Mouse (Mus musculus) left cerebral cortex, adult 2 months (tissue): Measurements from ENCODE around the gene Socs2. TPM values are rescaled to one million over a fixed set of nuclear protein-coding genes. Genes with fewer than 3 reads are reported as not detected.

Experiments used
- DNase-seq, 2 experiments: peaks; one replicate each; pipeline ENCODE4 v3.0.0; 2021 to 2022; ENCODE audit warnings: low spot score in 2 of 2, mixed read lengths in 1 of 2; ENCODE audit errors: extremely low spot score in 1 of 2
- H3K27ac ChIP-seq: fragments of 200-600 bp; 2 replicates; pipeline ENCODE4 v1.8.1; 2022
- H3K4me3 ChIP-seq: fragments of 200-600 bp; 2 replicates; pipeline ENCODE4 v1.8.1; 2022
- CTCF ChIP-seq: fragments of 200-600 bp; IDR thresholded peaks from 2 replicates; pipeline ENCODE4 v1.8.1; 2022; ENCODE audit warnings: antibody characterized with exemption, mild to moderate bottlenecking, moderate library complexity
- intact Hi-C: fragments of 180-260 bp; cut with DNase I; formaldehyde crosslinking; loops from one replicate; pipeline ENCODE4 v1.15.1; 2025
- long read RNA-seq, 2 experiments: library from polyadenylated mRNA; stranded (forward); transcript quantifications; one replicate each; pipeline ENCODE4 v2.0.0; 2021; ENCODE audit warnings: borderline mapping rate in 2 of 2
- total RNA-seq, 2 experiments: library from RNA; stranded (reverse); gene quantifications; 2 replicates each; pipeline ENCODE4 v1.2.3; 2021

Gene Socs2
- total RNA-seq, result 10 to 100 TPM; 26.4 to 33.7 TPM
- long read RNA-seq, experiment 1, transcript Socs2-201 (3 exons, 2,222 nt), result major isoform, 15 of 26 reads
- long read RNA-seq, experiment 1, partial matches to known transcripts, result 0 of 26 reads
- long read RNA-seq, experiment 1, other reads (novel, unspliced or antisense), result 7 of 26 reads
- long read RNA-seq, experiment 2, transcript Socs2-201 (3 exons, 2,222 nt), result major isoform, 7 of 15 reads
- long read RNA-seq, experiment 2, partial matches to known transcripts, result 0 of 15 reads
- long read RNA-seq, experiment 2, other reads (novel, unspliced or antisense), result 6 of 15 reads

DNA sequence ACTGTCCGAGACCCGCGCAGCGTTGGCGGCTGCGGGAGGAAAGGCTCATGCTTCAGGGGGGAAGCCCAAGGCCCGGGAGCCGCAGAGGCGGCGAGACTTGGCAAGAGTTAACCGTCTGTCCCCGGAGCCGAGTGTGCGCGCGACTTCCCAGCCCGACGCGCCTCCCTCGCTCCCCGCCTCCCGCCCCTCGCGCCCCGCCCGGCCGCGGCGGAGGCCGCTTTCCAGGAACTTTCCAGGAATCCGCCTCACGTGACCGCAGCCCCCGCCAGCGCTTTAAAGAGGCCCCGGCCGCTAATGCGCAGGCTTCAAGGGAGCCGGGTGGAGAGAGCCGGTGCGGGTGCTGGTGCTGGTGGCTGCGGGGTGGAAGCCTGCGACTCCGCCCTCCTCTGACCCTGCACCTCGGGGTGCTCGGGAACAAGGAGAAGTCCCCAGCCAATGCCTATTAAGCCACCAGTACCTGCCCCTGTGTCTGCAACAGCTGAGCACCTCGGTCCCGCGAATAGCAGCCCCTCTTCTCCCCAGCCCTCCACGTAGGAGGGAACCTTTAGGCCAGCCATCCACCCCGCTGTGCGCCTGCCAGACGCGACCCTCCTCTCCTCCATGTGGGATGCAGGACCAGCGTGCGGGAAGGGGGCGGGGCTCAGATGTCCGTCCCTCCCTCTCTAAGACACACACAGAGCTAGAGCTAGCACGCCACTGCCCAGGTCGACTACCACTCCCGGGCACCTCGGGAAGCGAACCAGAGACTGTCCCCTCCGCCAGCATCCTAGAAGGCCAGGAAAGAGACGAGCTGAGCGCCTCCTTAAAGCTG lies at the start of gene Socs2:
Gene Socs2 (minus strand): TSS at position 496 of the 811 bp plus-strand sequence.
- TF ChIP-seq CTCF, result no peak
- intact Hi-C loops, result loop anchor here (1.0 to 2.0 kb wide), 5 partner anchors 56 to 424 kb away; no protein-coding TSS in a partner anchor
- peak; percentile 90 to 91 for DNase-seq
- Histone ChIP-seq H3K4me3 (peak within 1 kb of the TSS; percentile 66), H3K27ac (peak within 1 kb of the TSS; percentile 93)

DNA sequence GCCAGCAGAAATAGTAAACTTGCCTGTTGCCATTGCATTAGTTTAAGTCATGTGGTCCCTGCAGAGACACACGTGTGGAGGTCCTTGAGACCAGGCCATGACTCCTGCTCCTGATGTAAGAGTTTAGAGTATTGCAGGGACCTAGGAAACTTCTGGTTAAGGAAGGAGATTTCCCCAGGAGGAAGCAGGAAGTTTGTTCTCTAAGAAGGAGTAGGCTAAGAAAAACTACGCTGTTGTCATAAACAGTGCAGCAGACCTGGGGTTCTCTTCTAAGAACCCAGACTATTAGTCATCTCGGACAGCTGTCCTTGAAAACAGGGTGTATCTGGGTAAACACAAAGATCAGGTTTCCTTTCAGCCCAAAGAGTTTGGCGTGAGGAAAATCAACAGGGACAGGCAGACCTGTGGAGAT lies 48.5 kb upstream of the Socs2 start:
- Histone ChIP-seq H3K27ac (no peak overlapping the region), H3K4me3 (no peak overlapping the region)
- no peak for DNase-seq
- intact Hi-C loops, result no loop called here
- no peak for TF ChIP-seq CTCF

DNA sequence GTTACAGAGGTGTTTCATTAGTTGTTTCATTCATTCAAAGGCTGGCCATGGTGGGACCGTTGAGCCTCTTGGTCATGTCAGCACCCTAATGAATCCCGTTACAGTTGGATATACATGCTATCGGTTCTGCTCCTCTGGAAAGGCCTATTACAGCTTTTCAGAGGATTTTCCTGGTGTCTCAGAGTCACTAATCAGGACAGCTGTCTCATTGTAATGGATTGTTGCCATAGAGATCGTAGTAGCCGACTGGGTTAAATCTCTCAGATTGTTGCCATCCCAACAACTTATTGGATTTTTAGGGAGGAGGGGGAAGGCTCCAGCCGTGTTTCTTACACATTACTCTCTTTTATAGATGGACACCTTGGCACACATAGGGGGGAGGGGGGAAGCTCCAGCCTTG lies 47.5 kb upstream of the Socs2 start:
- no peak overlapping the region for H3K4me3 ChIP-seq
- intact Hi-C loops, result no loop called here
- no peak for DNase-seq
- no peak for TF ChIP-seq CTCF
- H3K27ac ChIP-seq, result no peak overlapping the region

DNA sequence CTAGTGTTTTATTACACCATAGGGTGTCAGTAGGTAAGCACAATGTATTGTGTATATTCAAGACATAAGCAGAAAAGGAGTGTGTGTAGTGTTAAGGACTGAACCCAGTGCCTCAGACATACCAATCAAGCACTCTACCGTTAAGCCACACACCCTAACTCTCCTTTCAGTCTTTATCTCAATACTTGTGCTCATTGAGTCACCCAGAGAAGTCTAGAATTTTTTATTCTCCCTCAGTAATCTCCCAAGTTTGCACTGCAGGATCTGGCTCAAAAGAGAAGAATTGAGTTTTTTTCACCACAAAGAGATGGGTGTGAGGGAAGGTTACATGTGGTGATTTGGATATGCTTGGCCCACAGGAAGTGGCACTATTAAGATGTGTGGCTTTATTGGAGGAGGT lies 45.3 kb upstream of the Socs2 start:
- intact Hi-C loops, result no loop called here
- no peak for TF ChIP-seq CTCF
- Histone ChIP-seq H3K4me3 (no peak overlapping the region), H3K27ac (no peak overlapping the region)
- DNase-seq, result no peak

DNA sequence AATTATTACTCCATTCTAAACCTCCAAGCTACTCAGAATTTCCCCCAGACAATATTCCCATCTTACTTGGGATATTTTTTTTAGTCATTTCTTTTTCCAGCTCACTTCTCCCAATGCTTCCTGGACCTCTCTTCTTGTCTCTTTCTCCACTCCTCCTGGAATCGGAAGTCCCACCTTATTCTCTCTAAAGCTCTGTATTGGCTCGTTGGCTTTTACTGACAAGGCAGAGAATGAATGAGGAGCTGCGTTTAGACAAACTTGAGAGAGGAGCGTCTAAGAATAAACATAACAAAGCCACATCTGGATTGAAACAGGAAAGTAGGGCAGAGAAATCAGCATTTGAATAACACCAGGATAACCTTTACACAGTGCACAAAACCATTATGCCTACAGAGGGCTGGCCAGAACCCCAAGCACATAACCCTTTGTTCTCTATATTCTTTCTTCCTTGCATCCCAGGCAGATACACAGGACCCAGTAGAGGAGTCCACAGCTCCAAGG lies 44.1 kb upstream of the Socs2 start:
- Histone ChIP-seq H3K4me3 (no peak overlapping the region), H3K27ac (no peak overlapping the region)
- no peak for DNase-seq
- intact Hi-C loops, result no loop called here
- no peak for TF ChIP-seq CTCF

DNA sequence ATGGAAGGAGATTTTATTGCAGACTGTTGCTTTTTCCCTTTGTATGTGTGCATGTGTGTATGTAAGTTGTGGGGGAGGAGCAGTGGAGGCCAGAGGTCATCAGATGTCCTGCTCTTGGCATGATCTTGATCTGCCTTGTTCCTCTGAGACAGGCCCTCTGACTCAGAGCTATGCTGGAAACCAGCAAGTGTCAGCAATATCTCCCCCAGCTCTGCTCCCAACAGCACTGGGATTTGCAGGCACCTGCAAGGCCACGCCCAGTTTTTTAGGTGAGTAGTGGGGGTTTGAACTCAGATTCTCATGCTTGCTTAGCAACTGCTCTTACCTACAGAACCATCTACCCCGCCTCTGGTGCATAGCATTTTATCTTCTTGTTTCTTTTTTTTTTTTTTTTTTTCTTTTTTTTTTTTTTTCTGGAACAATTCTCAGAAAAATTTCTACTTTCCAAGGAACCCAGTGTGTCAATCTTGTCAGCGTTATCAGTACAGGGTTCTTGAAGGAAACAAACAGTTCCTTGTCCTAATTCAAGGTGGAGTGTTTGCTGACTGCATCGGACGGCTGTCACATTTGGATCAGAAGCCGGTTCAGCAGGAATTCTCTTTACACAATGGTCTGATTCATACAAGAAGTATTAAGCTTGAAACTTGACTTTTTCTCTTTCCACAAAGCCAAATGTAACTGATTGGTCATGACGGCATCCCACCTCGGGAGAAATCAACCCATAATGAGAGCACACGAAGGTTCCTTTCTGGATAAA lies 41.2 kb upstream of the Socs2 start:
- Histone ChIP-seq H3K27ac (no peak overlapping the region), H3K4me3 (no peak overlapping the region)
- intact Hi-C loops, result no loop called here
- no peak for TF ChIP-seq CTCF
- no peak for DNase-seq

DNA sequence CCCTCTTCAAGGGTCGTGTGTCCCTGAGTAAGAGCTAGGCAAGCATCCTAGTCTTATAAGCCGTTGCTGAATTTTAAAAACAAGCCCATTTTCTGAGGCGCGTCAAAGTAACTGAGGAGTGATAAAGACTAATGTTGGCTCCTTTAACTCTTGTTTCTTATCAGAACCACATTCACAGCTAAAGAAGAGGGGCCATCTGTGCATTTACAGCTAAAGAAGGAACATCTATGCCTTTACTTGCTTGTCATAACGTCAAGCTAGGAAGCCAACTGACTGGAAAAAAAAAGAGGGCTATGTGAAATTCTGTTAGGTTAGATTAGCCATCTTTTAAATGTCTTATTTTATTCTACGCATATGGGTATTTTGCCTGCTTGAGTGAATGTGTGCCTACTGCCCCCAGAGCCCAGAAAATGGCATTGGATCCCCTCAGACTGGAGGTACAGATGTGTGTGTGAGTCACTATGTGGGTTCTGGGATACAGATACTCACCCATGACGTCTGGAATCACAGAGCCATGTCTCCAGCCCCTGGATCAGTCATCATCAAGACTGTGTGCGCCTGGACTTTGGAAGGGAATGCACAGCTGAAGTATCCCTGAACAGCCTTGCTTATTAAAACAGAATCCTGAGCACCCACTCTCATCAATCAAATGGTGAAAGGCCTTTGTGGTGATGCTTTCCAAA lies 40.5 kb upstream of the Socs2 start:
- intact Hi-C loops, result no loop called here

DNA sequence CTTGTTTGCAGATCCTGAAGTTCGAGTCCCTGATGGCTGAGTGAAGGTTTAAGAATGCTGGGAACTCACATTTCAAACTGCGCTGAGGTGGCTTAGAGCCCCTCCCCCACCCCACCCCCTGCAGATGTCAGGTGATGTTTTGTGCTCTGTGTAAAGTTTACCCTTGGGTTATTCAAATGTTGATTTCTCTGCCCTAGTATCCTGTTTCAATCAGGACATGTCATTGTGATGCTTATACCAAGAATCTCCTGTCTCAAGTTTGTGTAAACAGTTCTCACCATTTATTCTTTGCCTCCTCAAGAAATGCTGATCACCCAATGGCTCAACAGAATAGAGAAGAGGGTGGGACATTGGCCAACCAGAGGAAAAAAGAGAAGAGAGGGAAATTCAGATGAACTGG lies 39.1 kb upstream of the Socs2 start:
- intact Hi-C loops, result no loop called here
- no peak for TF ChIP-seq CTCF
- H3K4me3 ChIP-seq, result no peak overlapping the region
- no peak overlapping the region for H3K27ac ChIP-seq
- DNase-seq, result no peak

More for the DNA sequence above, 40.5 kb upstream of the Socs2 start:
- DNase-seq, result no peak
- no peak for TF ChIP-seq CTCF
- Histone ChIP-seq H3K27ac (no peak overlapping the region), H3K4me3 (no peak overlapping the region)

DNA sequence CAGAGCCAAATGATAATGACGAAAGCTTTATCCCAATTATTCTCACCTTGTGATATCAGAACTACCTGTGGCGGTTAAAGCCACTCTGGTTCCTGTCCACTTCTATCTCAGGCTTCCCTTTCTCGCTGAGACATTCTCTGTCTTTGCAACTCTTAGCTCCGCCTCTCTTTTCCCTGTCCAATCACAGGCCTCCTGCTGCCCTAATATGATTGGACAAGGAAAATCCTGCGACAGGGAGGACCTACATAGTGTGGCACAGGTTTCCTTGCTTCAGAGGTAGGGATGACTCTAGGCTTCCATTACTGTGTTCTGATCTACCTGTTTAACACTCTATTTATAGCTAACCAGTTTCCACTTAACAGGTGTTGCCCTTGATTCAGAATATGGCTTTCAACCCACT lies 36.3 kb upstream of the Socs2 start:
- TF ChIP-seq CTCF, result no peak
- intact Hi-C loops, result no loop called here
- no peak for DNase-seq
- H3K4me3 ChIP-seq, result no peak overlapping the region
- no peak overlapping the region for H3K27ac ChIP-seq

DNA sequence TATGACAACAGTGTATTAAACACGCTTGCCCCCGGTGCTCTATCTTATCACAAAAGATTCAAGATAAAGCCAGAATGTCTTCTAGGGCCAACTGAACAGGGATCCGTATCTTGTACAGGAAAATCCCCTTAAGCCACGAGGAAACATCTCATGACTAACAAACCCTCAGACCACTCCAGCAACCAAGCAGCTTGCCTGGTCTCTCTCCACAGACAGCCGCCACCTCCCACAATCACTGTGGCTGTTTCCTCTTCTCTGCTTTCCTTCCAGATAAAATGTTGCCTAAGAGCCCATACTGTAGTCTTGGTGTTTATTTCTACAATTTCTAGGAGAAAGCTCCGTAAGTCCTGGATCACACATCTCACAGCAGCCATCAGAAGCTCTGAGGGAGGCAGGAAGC lies 32.1 kb upstream of the Socs2 start:
- DNase-seq, result no peak
- TF ChIP-seq CTCF, result no peak
- intact Hi-C loops, result no loop called here
- no peak overlapping the region for H3K4me3 ChIP-seq
- H3K27ac ChIP-seq, result no peak overlapping the region

DNA sequence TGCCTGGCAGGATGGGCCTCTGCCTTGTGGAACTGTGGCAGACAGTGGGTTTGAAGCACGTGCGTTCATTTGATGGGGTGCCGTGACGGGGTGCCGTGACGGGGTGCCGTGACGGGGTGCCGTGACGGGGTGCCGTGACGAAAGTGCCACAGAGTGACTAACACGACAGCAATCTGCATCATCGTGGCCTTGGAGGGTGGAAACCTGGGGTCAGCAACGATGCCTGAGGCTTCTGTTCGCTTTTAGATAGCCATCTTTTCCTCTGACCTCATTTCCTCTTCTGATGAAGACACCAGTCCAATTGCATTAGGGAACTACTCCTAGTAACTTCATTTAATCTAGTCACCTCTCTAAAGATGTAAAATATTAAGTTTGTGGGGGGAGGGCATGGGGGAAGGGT lies 31.0 kb upstream of the Socs2 start:
- intact Hi-C loops, result no loop called here
- no peak for TF ChIP-seq CTCF
- Histone ChIP-seq H3K27ac (no peak overlapping the region), H3K4me3 (no peak overlapping the region)
- DNase-seq, result no peak
